Mouse (Mus musculus): ENCODE results near the gene Dusp18. TPM values are rescaled to one million over a fixed set of nuclear protein-coding genes. Genes with fewer than 3 reads are reported as not detected.
A peak's percentile ranks its signal among the peaks of the same experiment; 100 is the strongest.

The Dusp18 gene
- polyA plus RNA-seq (2012; rRNA removed), result 18.4 and 20.3 TPM in 2 replicates

- DNase-seq (ENCODE audit: extremely low spot score in 1 of 2, low spot score in 1 of 2), result peak; percentile 95 to 98
Observed at GRCm38 (mm10) chr11:3894406-3895281, at the start of gene Dusp18, which contains the start of gene 4921536K21Rik. Gene Dusp18, plus strand, starts transcription at chr11:3895240. Gene 4921536K21Rik, minus strand, starts transcription at chr11:3895098.

- DNase-seq (ENCODE audit: extremely low spot score in 1 of 2, low spot score in 1 of 2), result no peak
Observed at GRCm38 (mm10) chr11:3846351-3846750, 48.7 kb upstream of the Dusp18 start.

- no peak for DNase-seq (ENCODE audit: extremely low spot score in 1 of 2, low spot score in 1 of 2)
Observed at GRCm38 (mm10) chr11:3849469-3850314, 45.3 kb upstream of the Dusp18 start.

- DNase-seq (ENCODE audit: extremely low spot score in 1 of 2, low spot score in 1 of 2), result peak; percentile 39 to 75
Observed at GRCm38 (mm10) chr11:3850315-3850614, 44.8 kb upstream of the Dusp18 start.

GRCm38 (mm10) chr11:3850746-3851277 lies 44.2 kb upstream of the Dusp18 start:
- no peak for DNase-seq (ENCODE audit: extremely low spot score in 1 of 2, low spot score in 1 of 2)

- peak in 1 of 2 experiments; percentile 65 for DNase-seq (ENCODE audit: extremely low spot score in 1 of 2, low spot score in 1 of 2)
Observed at GRCm38 (mm10) chr11:3851872-3852271, 43.2 kb upstream of the Dusp18 start.

- no peak for DNase-seq (ENCODE audit: extremely low spot score in 1 of 2, low spot score in 1 of 2)
Observed at GRCm38 (mm10) chr11:3853031-3853430, 42.0 kb upstream of the Dusp18 start.

- peak; percentile 75 to 85 for DNase-seq (ENCODE audit: extremely low spot score in 1 of 2, low spot score in 1 of 2)
Observed at GRCm38 (mm10) chr11:3853481-3854034, 41.5 kb upstream of the Dusp18 start.

- DNase-seq (ENCODE audit: extremely low spot score in 1 of 2, low spot score in 1 of 2), result no peak
Observed at GRCm38 (mm10) chr11:3854156-3854555, 40.9 kb upstream of the Dusp18 start.

GRCm38 (mm10) chr11:3855846-3856245 lies 39.2 kb upstream of the Dusp18 start:
- DNase-seq (ENCODE audit: extremely low spot score in 1 of 2, low spot score in 1 of 2), result peak in 1 of 2 experiments; percentile 70

GRCm38 (mm10) chr11:3857902-3858301 lies 37.1 kb upstream of the Dusp18 start:
- no peak for DNase-seq (ENCODE audit: extremely low spot score in 1 of 2, low spot score in 1 of 2)

- DNase-seq (ENCODE audit: extremely low spot score in 1 of 2, low spot score in 1 of 2), result no peak
Observed at GRCm38 (mm10) chr11:3859778-3860177, 35.3 kb upstream of the Dusp18 start.

- no peak for DNase-seq (ENCODE audit: extremely low spot score in 1 of 2, low spot score in 1 of 2)
Observed at GRCm38 (mm10) chr11:3860361-3860760, 34.7 kb upstream of the Dusp18 start.

- DNase-seq (ENCODE audit: extremely low spot score in 1 of 2, low spot score in 1 of 2), result no peak
Observed at GRCm38 (mm10) chr11:3862661-3863453, 32.2 kb upstream of the Dusp18 start.

- peak in 1 of 2 experiments; percentile 79 for DNase-seq (ENCODE audit: extremely low spot score in 1 of 2, low spot score in 1 of 2)
Observed at GRCm38 (mm10) chr11:3863454-3864112, 31.5 kb upstream of the Dusp18 start, which contains the start of gene Osbp2. Gene Osbp2, minus strand, starts transcription at chr11:3863903.

GRCm38 (mm10) chr11:3864343-3864742 lies 30.7 kb upstream of the Dusp18 start:
- DNase-seq (ENCODE audit: extremely low spot score in 1 of 2, low spot score in 1 of 2), result no peak

GRCm38 (mm10) chr11:3876419-3876818 lies 18.6 kb upstream of the Dusp18 start:
- no peak for DNase-seq (ENCODE audit: extremely low spot score in 1 of 2, low spot score in 1 of 2)

GRCm38 (mm10) chr11:3878660-3879059 lies 16.4 kb upstream of the Dusp18 start:
- DNase-seq (ENCODE audit: extremely low spot score in 1 of 2, low spot score in 1 of 2), result no peak

- peak; percentile 57 to 94 for DNase-seq (ENCODE audit: extremely low spot score in 1 of 2, low spot score in 1 of 2)
Observed at GRCm38 (mm10) chr11:3879836-3880235, 15.2 kb upstream of the Dusp18 start.

Measured in frontal cortex, adult 2 months (tissue).